Mouse (Mus musculus): ENCODE data around the gene Nanp.

Nanp gene

GRCm38 (mm10) chr2:150997618-150998017 lies 41.6 kb downstream of the Nanp start:
- DNase-seq (ENCODE audit: low spot score in 2 of 2) = peak in 1 of 2 experiments; percentile 18

- no peak for DNase-seq (ENCODE audit: low spot score in 2 of 2)
Measured at GRCm38 (mm10) chr2:150995324-150995723, 43.9 kb downstream of the Nanp start.

GRCm38 (mm10) chr2:150991050-150991449 lies 48.1 kb downstream of the Nanp start:
- DNase-seq (ENCODE audit: low spot score in 2 of 2) = no peak

GRCm38 (mm10) chr2:150990506-150990905 lies 48.7 kb downstream of the Nanp start:
- no peak for DNase-seq (ENCODE audit: low spot score in 2 of 2)

GRCm38 (mm10) chr2:150985359-150985758 lies 53.8 kb downstream of the Nanp start:
- DNase-seq (ENCODE audit: low spot score in 2 of 2) = no peak

GRCm38 (mm10) chr2:150982051-150982450 lies 57.1 kb downstream of the Nanp start:
- no peak for DNase-seq (ENCODE audit: low spot score in 2 of 2)

GRCm38 (mm10) chr2:150981524-150981923 lies 57.7 kb downstream of the Nanp start:
- no peak for DNase-seq (ENCODE audit: low spot score in 2 of 2)

- DNase-seq (ENCODE audit: low spot score in 2 of 2) = no peak
Measured at GRCm38 (mm10) chr2:150979861-150980620, 59.2 kb downstream of the Nanp start.
